Mouse (Mus musculus) yolk sac, embryonic 10.5 days (tissue): ENCODE data around the gene Snx9.

Source experiments
- DNase-seq: peaks from one replicate; pipeline ENCODE4 v3.0.0-alpha.2; 2017; ENCODE audit warnings: low spot score

Snx9 gene

DNA sequence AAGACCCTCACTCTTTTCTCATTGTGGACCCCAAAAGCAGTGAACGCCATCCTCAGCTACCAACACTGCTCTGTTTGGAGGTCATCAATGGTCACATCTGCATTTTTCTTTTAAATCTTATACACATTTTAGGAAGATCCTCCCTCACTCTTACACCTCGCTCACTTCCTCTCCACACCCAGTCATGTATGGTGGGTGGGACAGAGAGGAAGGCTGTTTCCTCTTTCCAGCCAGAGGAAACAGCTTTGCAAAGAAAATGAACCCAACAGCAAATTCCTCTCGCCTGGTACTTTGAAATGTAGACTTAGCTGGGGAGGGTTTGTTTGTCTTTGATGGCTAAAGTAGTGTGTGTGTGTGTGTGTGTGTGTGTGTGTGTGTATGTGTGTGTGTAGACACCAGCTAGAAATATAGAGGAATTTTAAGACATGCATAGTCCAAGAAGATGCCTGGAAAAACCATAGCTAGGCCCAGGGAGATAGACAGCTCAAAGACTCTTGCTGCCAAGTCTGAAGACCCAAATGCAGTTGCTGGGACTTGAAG is 33.2 kb upstream of the Snx9 start:
- DNase-seq, result peak; percentile 75

DNA sequence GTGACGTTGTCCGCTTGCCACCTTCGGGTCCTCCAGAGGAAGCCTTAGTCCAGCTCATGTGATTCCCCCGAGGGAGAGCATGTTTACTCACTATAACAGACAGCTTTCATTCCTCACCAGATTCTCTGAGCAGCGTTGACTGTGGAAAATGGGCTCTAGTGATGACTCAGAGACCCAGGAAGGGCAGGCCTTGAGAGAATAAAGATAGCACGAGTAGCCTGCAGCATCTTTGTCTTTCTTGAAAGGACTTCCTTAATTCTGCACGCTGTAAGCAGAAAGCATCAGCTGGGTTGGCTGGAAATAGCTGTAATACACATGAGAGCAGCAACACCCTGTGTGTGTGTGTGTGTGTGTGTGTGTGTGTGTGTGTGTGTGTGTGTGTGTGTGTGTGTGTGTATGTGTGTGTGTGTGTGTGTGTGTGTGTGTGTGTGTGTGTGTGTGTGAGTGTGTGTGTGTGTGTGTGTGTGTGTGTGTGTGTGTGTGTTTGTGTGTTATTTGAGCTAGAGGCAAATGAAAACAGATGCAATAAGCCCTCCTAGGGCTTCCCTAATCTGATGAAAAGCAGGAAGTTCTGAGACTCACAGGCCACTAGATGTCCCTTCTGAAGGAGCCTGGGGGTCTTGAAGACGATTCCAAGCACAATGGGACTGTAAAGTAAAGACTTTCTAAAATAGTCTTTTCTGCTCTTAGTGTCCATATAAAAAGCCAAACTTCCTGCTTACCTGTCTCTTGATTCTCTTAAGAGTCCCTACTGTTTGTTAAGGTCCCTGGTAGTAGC is 27.1 kb upstream of the Snx9 start:
- peak; percentile 49 for DNase-seq

DNA sequence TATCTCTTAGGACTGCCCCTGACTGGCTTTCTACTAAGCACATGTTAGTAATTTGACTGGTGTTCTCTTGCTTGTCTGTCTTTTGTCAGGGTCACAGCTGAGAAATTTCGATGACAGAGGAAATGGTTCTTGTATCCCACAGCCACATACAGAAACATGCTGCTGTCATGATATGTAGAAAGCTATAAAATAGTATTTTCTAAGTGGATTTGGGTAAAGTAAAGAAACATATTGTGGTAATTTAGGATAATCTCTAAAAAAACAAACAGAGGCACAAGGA is 26.5 kb upstream of the Snx9 start:
- DNase-seq, result no peak

DNA sequence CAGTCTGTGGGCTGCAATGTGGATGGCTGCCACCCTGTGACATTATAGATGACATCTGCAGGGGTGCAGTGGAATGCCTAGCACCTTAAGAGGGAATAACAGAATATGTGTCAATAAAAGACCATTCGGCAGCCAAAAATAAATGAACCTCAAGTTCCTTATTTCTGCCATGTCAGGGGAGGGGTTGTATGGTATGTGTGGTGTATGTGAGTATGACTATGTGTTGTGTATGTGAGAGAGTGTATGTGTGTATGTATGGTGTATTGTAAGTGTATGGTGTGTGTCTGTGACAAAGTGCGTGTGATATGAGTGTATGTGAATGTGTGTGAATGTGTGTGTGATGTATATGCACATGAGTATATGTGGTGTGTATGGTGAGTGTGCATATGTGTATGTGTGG is 23.3 kb upstream of the Snx9 start:
- DNase-seq, result no peak

DNA sequence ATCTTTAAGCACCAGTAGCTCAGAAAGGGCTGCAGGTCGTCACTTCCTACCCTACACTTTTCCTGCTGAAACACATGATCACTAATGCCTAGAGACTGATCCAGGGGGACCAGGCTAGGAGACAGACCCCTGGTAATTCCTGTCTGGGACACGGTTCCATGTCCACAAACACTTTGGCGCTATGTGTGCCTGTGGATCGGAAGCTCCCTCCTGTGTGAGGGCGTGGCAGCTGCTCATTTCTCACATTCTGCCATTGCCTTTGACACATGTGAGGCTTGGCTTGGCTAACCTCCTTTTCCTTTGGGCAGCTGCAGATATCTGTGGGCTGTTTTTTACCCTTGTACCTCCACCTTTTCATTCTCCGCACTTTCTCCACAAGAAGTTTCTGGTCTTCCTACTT is 22.0 kb upstream of the Snx9 start:
- no peak for DNase-seq

DNA sequence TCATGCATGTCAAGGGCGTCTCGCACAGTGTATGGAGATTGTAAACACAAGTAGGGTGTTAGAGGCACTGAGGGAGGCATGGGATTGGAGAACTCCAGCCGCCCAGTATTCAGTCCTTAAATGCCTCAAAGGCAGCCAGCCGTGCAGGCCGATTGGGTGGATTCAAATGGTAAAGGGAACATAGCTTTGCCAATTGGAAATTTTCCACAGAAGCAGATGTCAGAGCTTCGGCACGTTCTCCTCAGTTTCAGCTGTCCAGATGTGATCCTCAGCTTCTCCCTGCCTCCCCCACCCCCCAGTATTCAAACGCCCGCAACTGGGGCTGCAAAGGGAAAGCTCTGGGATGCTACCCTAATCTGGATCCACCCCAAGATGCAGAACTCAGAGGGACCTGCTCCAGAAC is 21.3 kb upstream of the Snx9 start:
- no peak for DNase-seq

DNA sequence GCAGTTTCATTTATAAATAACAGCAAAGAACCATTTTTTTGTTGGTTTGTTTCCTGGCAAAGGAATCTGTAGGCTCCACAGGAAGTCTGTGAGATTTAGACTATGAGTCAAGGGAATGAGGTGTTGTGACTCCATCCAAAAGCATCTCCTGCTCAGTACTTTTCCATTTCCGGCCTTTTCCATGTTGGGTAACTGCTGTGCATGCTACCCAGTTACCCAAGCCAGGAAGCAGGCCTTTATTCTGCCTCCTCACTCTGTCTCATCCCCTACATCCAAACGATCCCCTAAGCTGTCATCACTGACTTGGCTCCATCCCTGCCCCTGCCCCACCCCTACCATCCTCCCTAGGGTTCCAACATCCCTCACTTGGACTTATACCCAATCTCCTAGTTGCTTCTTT is 18.6 kb upstream of the Snx9 start:
- DNase-seq, result no peak

DNA sequence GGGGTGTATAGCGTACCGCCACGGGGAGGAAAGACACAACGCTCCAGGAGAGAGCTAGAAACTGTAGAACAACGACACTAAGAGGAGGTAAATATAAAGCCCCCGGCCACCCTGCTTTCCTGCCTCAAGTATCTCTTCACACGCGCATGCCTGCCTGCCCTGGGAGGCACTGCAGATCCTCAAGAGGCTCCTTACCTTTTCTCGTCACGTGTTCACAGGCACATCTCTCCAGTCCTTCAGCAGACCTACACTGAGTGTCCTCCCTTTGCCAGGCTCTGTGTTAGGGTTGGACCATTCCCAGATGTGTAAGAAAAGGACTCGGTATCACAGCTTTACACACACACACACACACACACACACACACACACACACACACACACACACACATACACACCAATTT is 18.1 kb upstream of the Snx9 start:
- no peak for DNase-seq

DNA sequence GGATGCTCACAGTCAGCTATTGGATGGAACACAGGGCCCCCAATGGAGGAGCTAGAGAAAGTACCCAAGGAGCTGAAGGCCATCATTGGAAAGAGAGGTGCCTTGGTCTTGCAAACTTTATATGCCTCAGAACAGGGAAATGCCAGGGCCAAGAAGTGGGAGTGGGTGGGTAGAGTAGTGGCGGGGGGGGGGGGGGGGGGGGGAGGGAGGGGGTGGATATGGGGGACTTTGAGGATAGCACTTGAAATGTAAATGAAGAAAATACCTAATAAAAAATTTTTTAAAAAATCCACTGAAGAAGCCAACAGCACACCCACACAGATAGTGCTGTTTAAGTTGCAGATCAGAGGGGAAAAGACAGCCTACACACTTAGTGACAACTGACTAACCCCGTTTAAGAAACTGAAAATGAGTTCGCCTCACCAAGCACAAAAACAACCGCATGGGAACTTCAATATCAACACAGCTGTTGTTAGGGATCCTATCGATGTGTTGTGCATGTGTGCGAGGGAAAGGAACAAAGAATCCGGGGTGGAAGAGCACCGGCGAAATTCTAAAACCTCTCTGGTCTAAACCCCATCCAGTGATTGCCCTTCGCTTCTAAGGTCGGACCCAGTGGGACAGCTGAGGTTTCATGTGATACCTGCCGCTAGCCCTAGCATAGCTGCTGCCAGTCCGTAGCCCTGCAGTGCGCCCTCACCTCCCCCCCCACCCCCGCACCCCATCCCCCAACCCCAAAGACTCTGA is 13.1 kb upstream of the Snx9 start:
- peak; percentile 45 for DNase-seq

DNA sequence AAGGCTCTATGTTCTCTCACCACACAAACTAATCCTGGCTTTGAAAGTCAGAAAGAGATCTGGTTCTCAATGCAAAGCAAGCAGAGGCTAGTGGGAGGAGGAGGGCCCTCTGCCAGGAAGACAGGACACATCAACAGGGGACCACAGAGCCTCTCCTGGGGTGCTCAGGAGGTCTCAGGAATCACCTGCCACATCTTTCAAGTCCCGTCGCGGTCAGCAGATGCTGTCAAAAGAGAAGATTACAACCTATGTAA is 12.6 kb upstream of the Snx9 start:
- DNase-seq, result no peak

DNA sequence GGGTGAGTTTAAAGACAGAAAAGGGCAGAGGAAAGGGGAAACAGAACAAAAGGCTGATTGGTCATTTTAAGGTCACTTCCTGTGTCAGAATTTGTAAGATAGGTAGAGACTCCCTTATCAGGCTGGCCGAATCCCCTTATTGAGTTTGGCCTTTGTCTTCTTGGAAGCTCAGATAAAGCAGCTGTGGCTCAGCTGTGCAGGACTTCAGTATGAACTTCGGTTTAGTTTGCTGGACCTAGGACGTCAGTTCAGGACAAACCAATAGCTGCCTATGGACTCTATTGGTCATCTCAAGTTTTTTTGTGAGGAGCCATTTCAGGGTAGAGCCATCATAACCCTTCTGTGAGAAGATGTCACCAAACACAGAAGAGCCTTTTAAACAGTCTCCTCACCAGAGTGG is 12.2 kb upstream of the Snx9 start:
- peak; percentile 55 for DNase-seq

DNA sequence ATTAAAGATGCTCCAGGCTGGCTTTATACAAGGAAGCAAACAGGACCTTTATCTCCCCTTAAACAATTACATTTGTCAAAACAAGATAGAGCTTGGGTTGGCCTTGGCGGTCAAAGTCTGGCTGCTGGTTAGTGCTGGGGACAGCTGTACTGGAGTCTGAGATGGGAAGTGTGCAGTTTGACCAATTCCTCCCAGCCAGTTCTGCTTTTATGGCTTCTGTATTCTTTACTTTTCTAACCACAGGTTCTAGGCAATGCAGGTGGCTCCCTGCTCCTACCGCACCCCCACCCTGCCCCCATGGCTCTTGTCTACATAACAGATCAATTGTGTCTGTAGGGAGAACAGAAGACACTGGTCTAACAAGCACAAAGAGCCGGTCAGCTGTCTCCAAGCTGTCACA is 11.2 kb upstream of the Snx9 start:
- peak; percentile 76 for DNase-seq

DNA sequence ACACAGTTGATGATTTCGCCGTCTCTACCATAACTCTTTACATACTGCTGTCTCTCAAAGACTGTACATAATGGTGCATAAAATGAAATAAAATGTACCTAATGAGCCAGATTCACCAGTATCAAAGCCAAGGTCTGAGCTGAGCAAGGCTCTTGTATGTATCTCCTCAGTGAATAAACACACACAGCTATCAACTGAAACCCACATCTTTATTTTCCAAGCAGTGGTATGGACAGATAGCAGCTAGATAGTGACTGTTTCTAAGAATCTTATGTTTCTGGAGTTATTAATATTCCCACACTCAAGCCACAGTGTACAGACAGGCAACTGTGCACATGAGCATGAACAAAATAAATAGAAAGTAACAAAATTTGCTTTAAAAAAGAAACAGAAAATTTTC is 10.7 kb upstream of the Snx9 start:
- DNase-seq, result no peak

DNA sequence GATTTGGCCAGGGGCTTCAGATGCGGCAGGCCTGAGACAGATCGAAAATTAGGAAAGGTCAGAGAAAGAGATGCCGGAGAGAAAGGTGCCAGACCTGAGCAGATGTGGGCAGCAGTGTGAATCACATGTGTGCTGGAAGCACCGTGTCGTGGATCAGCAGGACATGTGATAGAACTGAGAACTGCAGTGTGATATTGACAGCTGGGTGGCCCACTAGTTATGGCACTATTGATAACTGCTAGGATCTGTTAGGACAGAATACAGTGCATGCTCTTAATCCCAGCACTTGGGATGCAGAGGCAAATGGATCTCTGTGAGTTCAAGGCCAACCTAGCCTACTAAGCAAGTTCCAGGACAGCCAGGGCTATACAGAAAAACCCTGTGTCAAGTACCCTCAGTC is 10.3 kb upstream of the Snx9 start:
- DNase-seq, result no peak

DNA sequence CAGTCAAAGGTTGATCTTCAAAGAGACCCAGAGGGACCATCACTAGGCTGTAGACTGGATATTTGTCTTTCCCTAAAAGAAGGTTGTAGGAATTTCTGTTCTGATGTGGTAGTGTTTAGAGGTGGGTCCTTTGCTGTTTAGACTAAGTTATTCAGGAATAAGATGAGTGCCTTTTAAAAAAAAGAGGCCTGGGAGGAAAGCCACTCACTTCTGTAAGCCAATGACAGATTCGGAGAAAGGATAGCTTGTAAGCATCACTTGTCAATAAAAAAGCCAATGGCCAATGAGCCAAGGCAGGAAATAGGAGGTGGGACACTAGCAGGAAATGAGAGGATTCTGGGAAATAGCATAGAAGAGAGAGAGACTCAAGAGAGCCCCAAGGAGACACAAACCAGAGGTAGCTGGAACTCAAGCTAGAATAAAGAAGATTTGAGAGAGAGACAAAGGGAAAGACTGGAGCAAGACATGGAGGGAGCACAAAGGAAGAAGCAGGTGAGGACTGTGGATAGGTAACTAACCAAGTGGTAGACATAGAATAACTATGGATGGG is 9.8 kb upstream of the Snx9 start:
- DNase-seq, result no peak

DNA sequence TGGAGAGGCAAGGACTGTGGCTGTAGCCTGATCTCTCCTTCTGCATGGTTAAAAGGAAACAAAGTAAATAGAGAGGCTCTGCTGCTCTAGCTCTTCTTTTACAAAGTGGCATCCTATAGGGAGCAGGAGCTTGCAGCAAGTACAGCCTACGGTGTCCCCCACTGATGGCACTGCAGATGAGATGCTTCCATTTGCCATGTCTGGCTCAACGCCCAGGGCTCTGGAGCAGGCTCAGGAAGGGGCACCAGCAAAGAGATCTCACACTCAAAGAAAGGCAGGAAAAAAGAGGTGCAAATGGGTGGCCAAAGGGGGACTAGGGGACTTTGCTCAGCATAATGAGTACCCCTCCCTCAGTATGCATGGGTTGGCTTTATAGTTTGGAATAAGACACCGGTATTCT is 7.0 kb upstream of the Snx9 start:
- DNase-seq, result no peak

DNA sequence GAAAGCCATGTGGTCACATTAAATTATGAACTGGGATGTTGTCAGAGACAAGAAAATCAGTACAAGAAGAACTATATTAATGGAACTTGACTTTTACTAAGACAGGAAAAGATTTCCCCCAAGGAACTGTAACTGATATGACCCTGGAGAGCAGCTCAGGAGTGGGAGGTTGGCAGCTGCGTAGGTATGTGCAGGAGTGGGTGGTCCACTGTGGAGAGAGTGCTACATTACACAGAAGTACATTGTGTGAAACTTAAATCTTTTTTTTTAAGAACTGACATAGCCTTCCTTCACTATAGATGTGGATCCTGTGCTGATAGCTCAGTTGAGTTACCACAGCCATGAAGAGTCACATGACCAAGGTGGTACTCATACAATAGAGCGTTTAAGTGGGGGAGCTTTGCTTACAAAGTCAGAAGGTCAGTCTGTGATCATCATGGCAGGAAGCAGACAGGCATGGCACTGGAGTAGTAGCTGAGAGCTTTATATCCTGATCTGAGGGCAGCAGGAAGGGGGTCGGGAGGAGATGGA is 6.3 kb upstream of the Snx9 start:
- DNase-seq, result no peak

DNA sequence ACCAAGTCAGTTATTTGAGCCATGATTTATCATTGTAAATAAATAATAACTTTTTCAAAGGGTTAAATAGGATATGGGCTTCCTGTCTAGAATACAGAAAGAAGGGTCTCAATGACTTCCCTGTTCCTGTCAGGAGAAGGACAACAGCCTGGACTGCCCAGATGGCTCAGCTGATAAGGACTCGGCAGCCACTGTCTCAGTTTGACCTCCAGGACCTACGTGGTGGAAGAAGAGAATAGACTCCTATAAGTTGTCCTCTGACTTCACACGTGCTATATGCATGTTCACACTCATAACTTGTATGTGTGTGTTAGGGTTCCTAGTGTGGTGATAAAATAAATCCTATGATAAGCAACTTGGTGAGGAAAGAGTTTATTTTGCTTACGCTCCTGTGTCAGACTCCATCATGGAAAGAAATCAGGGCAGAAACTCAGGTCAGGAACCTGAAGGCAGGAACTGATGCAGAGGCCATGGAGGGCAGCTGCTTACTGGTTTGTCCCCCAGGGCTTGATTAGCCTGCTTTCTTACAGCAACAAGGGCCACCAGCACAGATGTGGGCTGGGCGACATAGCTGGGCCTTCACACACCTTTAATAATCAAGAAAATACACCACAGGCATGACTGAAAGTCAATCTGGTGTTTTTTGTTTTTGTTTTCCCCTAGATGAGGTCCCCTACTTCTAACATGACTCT is 1.4 kb upstream of the Snx9 start:
- peak; percentile 52 for DNase-seq

DNA sequence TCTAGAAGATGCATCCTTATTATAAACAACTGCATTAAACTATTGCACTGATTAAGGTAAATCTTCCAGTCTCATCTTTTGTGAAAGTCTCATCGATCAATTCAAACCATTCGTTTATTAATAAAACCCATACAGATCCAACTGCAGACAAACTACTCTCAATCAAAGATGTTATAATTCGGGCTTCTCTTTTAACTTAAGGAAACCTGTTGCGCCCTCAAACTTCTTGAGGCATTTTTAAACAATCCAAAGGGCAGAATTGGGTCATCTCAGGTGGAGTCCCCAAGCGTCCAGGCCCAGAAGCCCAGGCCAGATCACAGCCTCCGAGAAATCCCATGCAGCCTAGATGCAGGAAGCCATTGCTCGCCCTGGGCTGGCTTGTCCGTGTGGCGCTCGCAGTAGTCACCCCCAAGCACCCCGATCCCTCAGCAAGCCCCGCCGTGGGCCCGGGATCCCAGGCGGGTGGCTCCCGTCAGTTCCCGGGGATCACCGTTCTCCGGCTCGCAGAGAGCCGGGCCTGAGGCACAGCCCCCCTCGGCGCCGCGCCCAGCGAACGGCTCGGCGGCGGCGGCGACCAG is 490 bp upstream of the Snx9 start:
- DNase-seq, result no peak

DNA sequence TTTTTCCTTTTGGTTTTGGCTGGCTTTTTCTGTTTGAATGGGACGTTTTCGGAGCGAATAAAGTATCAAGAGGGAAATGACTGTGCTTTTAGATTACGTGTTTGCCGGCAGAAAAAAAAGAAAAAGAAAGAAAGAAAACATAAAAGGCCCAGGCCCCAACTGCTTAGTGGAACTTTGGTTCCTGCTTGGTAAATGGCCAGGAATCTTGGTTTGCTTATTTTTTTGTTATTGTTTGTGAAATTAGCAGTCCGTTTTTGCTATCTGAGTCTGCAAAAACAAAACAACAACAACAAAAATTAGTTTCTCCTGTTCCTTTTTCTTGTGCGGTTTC is 779 bp downstream of the Snx9 start:
- DNase-seq, result no peak

DNA sequence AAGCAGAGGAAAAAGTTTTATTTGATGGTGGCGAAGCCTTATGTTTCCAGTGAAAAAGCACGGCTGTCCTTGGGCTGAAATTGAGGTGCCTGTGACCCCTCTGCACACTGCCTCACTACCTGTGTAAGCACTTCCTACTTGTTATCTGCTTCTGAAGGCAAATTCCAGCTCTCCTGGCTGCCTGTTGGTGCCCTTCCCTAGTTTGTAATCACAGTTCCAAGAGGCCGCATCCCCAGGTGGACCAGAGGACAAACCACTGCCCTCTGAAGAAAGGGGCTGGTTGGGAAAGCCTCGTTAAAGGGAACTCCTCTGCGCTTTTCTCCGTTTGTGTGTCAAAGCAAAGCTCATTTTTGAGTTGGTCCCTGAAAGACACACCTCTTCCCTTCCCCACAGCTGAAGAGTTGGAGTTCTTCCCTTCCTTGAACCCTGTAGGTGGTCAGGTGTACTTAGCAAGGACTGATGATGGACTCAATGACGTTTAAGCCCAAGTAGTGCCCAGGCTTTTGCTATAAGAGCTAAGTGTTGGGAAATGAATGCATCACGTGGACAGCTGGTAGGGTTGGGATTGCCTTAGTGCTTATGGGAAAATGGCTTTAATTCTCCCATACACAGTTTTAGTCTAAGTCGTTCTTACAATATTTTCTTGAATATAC is 2.0 kb downstream of the Snx9 start:
- peak; percentile 81 for DNase-seq

DNA sequence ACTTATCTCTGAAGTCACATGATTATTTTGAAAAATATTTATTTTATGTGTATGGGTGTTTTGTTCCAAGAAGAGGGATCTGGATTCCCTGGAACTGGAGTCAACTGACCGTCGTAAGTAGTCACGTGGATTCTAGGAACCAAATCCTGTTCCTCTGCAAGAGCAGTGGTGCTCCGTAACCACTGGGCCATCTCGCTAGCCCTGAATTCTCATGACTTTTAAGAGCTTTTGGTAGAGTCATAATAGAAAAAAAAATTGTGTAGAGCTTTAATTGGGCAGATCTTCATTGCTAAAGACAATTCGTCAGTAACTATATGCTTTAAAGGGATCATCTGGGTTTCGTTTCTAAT is 2.5 kb downstream of the Snx9 start:
- no peak for DNase-seq
